Mouse (Mus musculus) embryo, embryonic 10.5 days (tissue): ENCODE measurements around the gene Platr17.
"Not testable (repeated sequence)": the region's sequence is repeated elsewhere in the genome, so short reads cannot be mapped to it uniquely, and the experiment has no call there.

Source experiments
- DNase-seq: peaks from one replicate; pipeline ENCODE4 v3.0.0-alpha.2; 2015; ENCODE audit warnings: low spot score

Platr17 gene

GRCm38 (mm10) chr17:33902491-33902890 lies 2.4 kb upstream of the Platr17 start:
- no peak for DNase-seq

- not testable (repeated sequence) for DNase-seq
These were observed 854 bp upstream of the Platr17 start for GRCm38 (mm10) chr17:33903911-33904651.

GRCm38 (mm10) chr17:33908331-33909076 lies 3.6 kb downstream of the Platr17 start:
- peak; percentile 45 for DNase-seq

DNA sequence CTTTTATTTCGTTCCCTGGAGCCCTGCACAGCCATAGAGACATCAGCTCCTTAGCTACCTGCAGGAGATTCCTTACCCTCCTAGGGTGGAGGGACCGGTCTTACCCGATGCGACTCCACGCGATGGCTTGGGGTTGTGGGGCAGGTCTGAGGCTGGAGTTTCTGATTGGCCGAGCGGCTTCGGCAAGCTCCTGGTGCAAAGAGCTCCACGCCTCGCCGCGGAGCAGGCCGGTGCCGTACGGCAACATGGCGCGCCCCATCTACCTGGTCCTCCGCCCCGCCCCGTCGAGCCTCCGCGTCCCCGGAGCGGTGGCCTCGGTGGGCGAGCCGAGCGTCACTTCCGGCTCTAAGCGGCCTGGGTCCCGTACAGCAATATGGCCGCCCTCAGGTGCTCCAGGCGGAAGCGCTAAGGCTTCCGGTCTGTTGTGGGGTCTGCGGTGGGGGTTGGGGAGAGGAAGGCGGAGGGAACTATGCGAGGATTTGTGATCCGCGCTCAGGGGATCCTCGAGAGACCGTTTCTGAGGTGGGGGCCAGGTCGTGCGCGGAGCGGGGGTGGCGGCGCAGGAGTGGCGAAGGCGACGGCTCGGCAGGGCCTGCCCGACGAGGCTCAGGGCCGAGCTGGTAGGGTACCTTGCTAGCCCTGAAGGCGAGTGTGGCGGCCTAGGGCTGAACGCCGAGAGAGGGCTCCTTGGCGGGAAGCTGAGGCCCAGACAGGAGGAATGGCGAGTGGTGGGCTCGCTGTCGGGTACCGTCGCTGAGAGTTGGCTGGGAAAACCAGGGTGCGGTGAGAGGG lies 4.3 kb downstream of the Platr17 start, which contains the start of gene Daxx:
Gene Daxx (plus strand): TSS at position 338 of the 792 bp plus-strand sequence.
- peak; percentile 99 for DNase-seq

- DNase-seq, result peak; percentile 38
These were observed 4.9 kb downstream of the Platr17 start for GRCm38 (mm10) chr17:33909869-33910250.

DNA sequence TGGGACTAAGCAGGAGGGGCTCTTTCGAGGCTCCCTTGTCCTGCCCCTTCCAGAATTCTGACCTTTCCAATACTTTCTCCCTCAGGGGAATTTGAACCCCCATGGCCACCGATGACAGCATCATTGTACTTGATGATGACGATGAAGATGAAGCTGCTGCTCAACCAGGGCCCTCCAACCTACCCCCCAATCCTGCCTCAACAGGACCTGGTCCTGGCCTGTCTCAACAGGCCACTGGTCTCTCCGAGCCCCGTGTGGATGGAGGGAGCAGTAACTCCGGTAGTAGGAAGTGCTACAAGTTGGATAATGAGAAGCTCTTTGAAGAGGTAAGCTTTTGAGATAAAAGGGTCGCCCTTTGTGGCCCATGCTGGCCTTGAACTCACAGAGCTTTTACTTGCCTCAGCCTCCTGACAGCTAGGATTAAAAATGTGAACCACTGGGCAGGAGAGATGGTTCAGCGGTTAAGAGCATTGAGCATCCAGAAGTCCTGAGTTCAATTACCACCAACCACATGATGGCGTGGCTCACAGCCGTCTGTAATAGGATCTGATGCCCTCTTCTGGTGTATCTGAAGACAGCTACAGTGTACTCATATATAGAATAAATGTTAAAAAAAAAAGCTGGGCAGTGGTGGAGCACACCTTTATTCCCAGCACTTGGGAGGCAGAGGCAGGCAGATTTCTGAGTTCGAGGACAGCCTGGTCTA lies 5.6 kb downstream of the Platr17 start:
- no peak for DNase-seq

DNA sequence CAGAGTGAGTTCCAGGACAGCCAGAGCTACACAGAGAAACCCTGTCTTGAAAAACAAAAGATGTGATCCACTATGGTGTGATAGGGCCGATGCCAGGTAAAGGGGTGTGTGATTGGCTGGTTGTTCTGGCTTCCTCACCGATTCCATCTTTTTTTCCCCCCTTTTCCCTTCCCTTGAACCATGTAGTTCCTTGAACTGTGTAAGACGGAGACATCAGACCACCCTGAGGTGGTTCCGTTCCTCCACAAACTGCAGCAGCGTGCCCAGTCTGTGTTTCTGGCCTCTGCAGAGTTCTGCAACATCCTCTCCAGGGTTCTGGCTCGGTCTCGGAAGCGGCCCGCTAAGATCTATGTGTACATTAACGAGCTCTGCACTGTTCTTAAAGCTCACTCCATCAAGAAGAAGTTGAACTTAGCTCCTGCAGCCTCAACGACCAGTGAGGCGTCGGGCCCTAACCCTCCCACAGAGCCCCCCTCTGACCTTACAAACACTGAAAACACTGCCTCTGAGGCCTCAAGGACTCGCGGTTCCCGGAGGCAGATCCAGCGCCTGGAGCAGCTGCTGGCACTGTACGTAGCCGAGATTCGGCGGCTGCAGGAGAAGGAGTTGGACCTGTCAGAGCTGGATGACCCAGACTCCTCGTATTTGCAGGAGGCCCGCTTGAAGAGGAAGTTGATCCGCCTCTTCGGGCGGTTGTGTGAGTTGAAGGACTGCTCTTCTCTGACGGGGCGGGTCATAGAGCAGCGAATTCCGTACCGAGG lies 6.3 kb downstream of the Platr17 start:
- no peak for DNase-seq

DNA sequence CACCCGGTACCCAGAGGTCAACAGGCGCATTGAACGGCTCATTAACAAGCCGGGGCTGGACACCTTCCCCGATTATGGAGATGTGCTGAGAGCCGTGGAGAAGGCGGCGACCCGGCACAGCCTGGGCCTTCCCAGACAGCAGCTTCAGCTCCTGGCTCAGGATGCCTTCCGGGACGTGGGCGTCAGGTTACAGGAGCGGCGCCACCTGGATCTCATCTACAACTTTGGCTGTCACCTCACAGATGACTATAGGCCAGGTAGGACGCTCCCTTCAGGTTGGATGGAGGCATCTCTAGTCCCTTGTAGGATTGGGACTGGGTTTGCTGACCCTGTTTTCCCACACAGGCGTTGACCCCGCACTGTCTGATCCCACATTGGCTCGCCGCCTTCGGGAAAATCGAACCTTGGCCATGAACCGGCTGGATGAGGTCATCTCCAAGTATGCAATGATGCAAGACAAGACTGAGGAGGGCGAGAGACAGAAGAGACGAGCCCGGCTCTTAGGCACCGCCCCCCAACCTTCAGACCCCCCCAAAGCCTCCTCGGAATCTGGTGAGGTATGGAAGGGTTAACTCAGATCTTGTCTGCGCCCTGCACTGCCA lies 7.0 kb downstream of the Platr17 start:
- DNase-seq, result no peak

GRCm38 (mm10) chr17:33913264-33913663 lies 8.3 kb downstream of the Platr17 start:
- no peak for DNase-seq

GRCm38 (mm10) chr17:33913905-33914304 lies 9.0 kb downstream of the Platr17 start:
- DNase-seq, result no peak

- no peak for DNase-seq
These were observed 10.0 kb downstream of the Platr17 start for GRCm38 (mm10) chr17:33914969-33915391.

DNA sequence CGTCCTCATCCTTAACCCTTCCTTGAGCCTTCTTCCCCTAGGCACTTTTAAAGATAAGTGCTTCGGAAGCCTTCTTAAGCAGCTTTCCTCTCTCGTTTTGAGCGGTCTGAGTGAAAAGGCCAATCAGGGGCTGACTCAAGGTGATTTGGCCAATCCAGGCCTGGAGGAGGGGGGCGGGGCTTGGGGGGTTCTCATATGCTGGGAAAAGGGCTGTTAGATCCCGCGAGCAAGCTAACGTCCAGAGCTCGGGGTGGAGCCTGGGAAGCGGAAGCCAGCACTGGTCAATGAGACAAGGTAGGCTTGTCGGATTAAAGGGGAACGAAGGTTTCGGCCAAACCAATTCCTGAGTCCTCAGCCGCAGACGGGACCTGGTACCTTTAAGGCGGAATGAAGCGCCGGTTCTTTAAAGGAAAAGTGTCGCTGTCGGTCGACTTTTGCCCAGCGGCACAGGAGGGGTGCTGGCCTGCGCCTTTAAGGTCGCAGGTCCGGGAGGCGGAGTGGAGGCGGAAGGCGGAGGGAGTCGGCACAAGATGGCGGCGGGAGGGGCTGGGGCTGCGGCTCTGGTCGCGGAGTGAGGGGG lies 10.8 kb downstream of the Platr17 start, which contains the start of the genes Tapbp and Zbtb22:
Gene Tapbp (plus strand): TSS at position 229 of the 580 bp plus-strand sequence.
Gene Zbtb22 (plus strand): TSS at position 234 of the 580 bp plus-strand sequence.
- DNase-seq, result peak; percentile 99

DNA sequence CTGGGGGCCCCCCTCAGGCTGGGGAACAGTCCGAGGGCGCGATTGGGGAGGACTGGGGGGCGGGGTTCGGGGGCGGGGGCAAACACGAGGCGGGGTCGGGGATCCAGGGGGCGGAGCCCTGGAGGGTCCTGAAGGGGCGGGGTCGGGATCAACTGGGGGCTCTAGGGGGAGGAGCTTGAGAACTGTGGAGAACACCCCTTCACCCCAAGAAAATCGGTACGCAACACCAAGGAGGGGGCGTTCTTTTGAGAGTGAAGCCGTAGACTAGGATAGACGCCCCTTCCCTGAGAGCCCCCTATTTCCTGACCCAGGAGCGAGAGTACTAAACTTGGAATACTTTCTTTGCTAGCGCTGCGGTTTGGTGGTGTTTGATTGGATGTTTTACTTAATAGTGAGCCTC lies 11.4 kb downstream of the Platr17 start:
- DNase-seq, result peak; percentile 84

- no peak for DNase-seq
These were observed 12.1 kb downstream of the Platr17 start for GRCm38 (mm10) chr17:33916847-33917655.

- no peak for DNase-seq
These were observed 12.8 kb downstream of the Platr17 start for GRCm38 (mm10) chr17:33917656-33918292.

DNA sequence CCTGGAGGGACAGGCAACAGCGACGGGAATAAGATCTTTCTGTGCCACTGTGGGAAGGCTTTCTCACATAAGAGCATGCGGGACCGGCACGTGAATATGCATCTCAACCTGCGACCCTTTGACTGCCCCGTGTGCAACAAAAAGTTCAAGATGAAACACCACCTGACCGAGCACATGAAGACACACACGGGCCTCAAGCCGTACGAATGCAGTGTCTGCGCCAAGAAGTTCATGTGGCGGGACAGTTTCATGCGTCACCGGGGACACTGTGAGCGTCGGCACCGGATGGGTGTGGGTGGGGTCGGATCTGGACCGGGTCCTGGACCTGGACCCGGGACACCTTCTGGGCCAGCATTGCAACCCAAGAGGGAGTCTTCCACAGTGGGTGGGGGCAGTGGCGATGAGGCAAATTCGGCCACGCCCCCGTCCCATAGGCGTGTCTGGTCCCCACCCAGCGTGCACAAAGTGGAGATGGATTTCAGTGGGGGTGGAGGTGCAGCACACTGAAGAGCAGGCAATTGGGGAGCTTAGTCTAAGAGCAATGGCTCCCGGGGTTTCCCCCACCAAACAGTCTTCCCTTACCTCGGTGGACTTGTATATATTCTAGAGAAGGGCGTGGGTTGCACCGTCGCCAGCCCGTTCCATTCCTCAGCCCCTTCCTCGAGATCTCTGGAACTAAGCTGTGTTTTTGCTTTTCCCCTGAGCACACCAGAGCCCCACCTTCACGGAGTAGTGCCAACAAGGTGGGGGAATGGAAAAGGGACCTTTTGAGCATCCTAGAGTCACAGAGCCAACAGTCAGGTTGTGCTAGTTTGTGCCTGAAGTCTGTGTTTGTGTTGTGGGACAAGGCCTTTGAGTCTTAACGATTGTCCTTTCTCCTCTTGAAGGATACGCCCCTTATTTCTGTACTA lies 13.6 kb downstream of the Platr17 start:
- no peak for DNase-seq
